Mouse (Mus musculus) CD4-positive, CD25-positive, alpha-beta regulatory T cell, adult 4 months (primary cell): ENCODE measurements around the gene Acnat1. TPM values are rescaled to one million over a fixed set of nuclear protein-coding genes. Genes with fewer than 3 reads are reported as not detected.
"Not testable (repeated sequence)": the region's sequence is repeated elsewhere in the genome, so short reads cannot be mapped to it uniquely, and the experiment has no call there.

Source experiments
- ATAC-seq: one replicate; pipeline ENCODE4 v1.8.0; 2017
- polyA plus RNA-seq, 2 experiments: library from polyadenylated mRNA; unstranded; fragments of 100-300 nt; shearing (Covaris generic); gene quantifications; one replicate each; pipeline ENCODE4 v1.2.1; 2017

Gene Acnat1
- polyA plus RNA-seq, 2 experiments from 2014 or later: not detected

DNA sequence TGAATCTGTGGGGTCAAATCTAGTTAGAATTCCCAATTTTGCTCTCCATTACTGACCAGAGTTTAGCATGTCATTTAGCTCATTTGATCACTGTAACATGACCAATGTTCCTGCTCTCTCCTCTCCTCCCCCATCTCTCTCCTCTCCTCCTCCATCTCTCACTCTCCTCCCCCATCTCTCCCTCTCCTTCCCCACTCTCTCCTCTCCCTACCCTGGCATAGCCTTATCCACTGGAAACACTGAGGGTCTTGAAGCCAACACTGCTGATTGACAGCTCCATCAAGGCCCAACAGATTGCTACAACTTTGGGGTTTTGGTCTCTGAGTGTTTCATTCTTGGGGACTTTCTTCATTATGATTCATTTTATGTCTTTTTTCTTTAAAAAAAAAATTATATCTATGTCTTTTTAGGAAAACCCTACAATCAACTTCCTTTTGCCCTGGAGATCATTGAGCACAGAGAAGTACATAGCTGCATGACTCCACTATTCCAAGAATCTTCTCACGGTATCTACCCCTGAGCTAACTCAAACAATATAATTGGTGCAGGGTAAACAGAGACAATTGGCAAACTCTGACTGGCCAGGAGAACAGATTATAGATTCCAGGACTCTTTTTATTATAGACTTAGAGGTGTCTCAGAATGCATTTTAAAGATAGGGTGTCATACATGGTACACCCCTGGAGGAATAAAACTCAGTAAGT lies 21.7 kb downstream of the Acnat1 start:
- no peak for ATAC-seq

DNA sequence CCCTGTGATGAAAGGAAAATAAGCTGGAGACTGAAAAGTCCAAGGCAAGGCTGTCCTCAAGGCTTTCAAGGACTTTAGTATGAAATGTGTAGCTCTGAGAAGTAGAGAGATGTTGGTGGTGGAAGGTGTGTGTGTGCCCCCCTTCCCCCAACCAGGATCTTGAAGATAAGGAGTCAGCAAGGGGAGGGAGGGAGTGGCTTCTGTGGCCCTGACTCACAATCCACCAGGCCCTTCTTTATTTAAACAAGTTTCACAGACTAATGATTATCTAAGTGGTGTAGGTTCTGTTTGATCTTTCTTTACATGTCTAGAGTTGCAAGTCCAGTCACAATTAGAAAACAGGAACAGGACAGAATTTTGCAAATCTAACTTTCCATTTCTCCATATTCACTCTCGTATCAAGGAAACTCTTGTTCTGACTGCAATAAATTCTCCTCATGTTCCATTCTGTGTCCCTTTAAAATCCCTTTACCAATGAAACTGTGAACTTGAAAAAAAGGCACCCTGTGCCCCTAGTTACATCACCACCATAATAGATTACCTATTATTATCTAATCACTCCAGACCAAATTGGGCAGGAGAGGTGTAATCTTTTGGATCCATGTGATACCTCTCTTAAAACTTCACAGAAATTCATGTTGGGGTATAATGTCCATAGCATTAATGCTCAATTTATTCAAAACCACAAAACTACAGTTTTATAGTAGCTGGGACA lies 22.4 kb downstream of the Acnat1 start:
- not testable (repeated sequence) for ATAC-seq

DNA sequence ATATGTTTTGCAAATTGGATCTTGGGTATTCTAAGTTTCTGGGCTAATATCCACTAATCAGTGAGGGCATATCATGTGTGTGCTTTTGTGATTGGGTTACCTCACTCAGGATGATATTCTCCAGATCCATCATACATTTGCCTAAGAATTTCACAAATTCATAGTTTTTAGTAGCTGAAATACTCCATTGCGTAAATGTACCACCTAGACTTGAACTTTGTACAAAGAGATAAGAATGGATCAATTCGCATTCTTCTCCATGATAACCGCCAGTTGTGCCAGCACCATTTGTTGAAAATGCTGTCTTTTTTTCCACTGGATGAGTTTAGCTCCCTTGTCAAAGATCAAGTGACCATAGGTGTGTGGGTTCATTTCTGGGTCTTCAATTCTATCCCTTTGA lies 36.7 kb downstream of the Acnat1 start:
- not testable (repeated sequence) for ATAC-seq

DNA sequence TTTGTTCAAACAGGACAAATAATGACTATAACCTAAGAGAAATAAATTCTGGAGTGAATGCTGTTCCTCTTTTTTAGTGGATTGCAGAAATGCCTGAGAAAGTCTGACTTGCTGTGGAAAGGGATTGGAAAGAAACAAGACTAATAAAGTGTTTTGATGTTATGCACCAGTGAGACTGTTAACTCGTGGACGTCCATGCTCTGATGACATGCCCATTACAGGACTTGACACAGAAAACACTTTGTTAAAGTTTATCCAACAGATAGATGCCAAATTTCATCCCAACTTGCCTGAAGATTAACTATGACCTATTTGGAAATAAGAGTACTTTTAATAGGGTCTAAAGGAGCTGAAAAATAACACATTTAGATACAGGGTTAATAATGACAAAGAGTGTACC lies 63.6 kb downstream of the Acnat1 start:
- not testable (repeated sequence) for ATAC-seq

DNA sequence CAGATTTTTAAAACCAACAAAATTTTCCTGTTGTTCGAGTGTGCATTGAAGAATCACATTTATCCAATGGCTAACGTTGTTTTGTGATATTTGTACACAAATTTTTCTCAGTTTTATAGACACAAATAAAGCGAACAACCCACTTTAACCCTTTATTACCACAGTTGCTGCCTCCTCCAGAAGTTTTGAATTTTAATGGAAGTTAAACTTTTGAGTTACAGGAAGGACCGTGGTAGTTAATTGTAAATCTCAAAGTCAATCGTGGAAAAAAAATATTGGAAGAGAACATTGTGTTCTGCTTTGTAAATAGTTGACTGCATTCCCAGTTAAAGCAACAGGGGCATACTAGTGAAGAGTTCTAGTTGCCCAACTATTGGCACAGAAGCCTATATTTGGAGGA lies 65.8 kb downstream of the Acnat1 start, which contains the start of gene Acnat2:
Gene Acnat2, minus strand, starts transcription at position 195 of the 400 bp plus-strand sequence.
- not testable (repeated sequence) for ATAC-seq

Other genes with a start within 250 kb of the Acnat1 start
- gene Acnat2, start 65.8 kb downstream of the Acnat1 start, polyA plus RNA-seq: not detected
- gene Baat, start 32.6 kb upstream of the Acnat1 start, polyA plus RNA-seq: not detected
- gene Mrpl50, start 47.2 kb upstream of the Acnat1 start, polyA plus RNA-seq: 10 to 100 TPM; 33.8 to 39.9 TPM
- 1 to 10 TPM; 3.3 to 4.0 TPM for gene Zfp189, start 47.3 kb upstream of the Acnat1 start, polyA plus RNA-seq
- not detected for gene Aldob, start 75.6 kb upstream of the Acnat1 start, polyA plus RNA-seq
- not detected for gene Tmem246, start 124.0 kb upstream of the Acnat1 start, polyA plus RNA-seq
- 10 to 100 TPM; 52.4 to 62.4 TPM for gene Rnf20, start 158.1 kb upstream of the Acnat1 start, polyA plus RNA-seq
- not detected for gene Ppp3r2, start 208.1 kb upstream of the Acnat1 start, polyA plus RNA-seq